Mouse (Mus musculus): Measurements from ENCODE around the gene Lrrc58. TPM values are rescaled to one million over a fixed set of nuclear protein-coding genes. Genes with fewer than 3 reads are reported as not detected.

Lrrc58 gene
- total RNA-seq, 2 experiments from 2014 or later = 52.3 to 61.3 TPM

DNA sequence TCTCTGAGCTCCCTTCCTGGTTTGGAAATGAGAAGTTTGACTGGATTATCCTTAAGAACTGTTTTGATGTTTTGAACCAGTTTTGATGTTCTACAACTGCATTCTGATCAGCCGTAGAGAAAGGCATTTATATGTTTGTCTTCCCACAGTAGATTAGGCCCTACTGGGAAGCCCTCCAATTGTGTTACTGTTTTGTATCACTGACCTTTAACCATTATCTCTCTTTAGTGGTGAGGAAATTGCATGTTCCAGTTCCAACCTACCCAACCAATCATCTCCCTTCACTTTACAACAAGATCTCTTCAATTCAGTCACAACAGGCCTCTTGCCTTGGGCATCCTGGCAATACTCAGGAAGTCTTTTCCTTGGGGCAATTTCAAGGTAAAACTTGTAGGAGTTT is 42.9 kb downstream of the Lrrc58 start:
- Histone ChIP-seq H3K27ac (no peak overlapping the region), H3K4me3 (no peak overlapping the region)
- intact Hi-C loops (cut with DNase I) = no loop called here
- no peak for DNase-seq
- no peak for TF ChIP-seq CTCF (IDR thresholded peaks at IDR 0.05)

- peak; percentile 63 for DNase-seq
- Histone ChIP-seq H3K4me3 (peak within 1 kb of the TSS; percentile 72), H3K27ac (no peak within 1 kb of the TSS)
- intact Hi-C loops (cut with DNase I) = no loop called here
- peak; percentile 58 for TF ChIP-seq CTCF (IDR thresholded peaks at IDR 0.05)
These were observed 48.1 kb downstream of the Lrrc58 start, which contains the start of gene Gpr156 for GRCm38 (mm10) chr16:37916138-37916817. Gpr156 (plus strand) TSS chr16:37916496.

- TF ChIP-seq CTCF (IDR thresholded peaks at IDR 0.05) = no peak
- intact Hi-C loops (cut with DNase I) = no loop called here
- Histone ChIP-seq H3K27ac (no peak overlapping the region), H3K4me3 (peak overlapping the region; percentile 72)
- DNase-seq = no peak
These were observed 48.6 kb downstream of the Lrrc58 start for GRCm38 (mm10) chr16:37916818-37917201.

- Histone ChIP-seq H3K27ac (no peak overlapping the region), H3K4me3 (no peak overlapping the region)
- TF ChIP-seq CTCF (IDR thresholded peaks at IDR 0.05) = no peak; the same call in 1 of the 2 replicates
- no peak for DNase-seq
- intact Hi-C loops (cut with DNase I) = no loop called here
These were observed 50.8 kb downstream of the Lrrc58 start for GRCm38 (mm10) chr16:37919000-37919399.

- Histone ChIP-seq H3K27ac (no peak overlapping the region), H3K4me3 (no peak overlapping the region)
- intact Hi-C loops (cut with DNase I) = no loop called here
- DNase-seq = no peak
- TF ChIP-seq CTCF (IDR thresholded peaks at IDR 0.05) = no peak
These were observed 52.7 kb downstream of the Lrrc58 start for GRCm38 (mm10) chr16:37920842-37921409.

- H3K27ac ChIP-seq = no peak overlapping the region
- no peak for DNase-seq
- TF ChIP-seq CTCF (IDR thresholded peaks at IDR 0.05) = no peak
- H3K4me3 ChIP-seq = no peak overlapping the region
- intact Hi-C loops (cut with DNase I) = no loop called here
These were observed 57.9 kb downstream of the Lrrc58 start for GRCm38 (mm10) chr16:37926087-37926486.

GRCm38 (mm10) chr16:37927117-37927516 is 58.9 kb downstream of the Lrrc58 start:
- H3K27ac ChIP-seq = no peak overlapping the region
- no peak for TF ChIP-seq CTCF (IDR thresholded peaks at IDR 0.05)
- intact Hi-C loops (cut with DNase I) = no loop called here
- no peak for DNase-seq
- no peak overlapping the region for H3K4me3 ChIP-seq

GRCm38 (mm10) chr16:37929006-37929405 is 60.8 kb downstream of the Lrrc58 start:
- intact Hi-C loops (cut with DNase I) = no loop called here
- no peak for TF ChIP-seq CTCF (IDR thresholded peaks at IDR 0.05)
- Histone ChIP-seq H3K4me3 (no peak overlapping the region), H3K27ac (no peak overlapping the region)
- DNase-seq = no peak

GRCm38 (mm10) chr16:37929626-37930025 is 61.4 kb downstream of the Lrrc58 start:
- DNase-seq = no peak
- no peak for TF ChIP-seq CTCF (IDR thresholded peaks at IDR 0.05)

DNA sequence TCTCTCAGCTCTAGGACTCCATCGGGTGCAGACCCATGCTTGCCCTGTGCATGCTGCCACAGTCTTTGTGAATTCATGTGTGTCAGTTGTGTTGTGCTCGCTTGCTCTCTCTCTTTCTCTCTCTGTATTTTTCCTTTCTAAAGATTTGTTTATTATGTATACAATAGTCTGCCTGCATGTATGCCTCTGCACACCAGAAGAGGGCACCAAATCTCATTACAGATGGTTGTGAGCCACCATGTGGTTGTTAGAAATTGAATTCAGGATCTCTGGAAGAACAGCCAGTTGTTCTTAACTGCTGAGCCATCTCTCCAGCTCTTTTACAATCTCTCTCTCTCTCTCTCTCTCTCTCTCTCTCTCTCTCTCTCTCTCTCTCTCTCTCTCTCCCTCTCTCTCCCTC is 66.7 kb downstream of the Lrrc58 start:
- H3K4me3 ChIP-seq = no peak overlapping the region
- 0 out of 2 replicates have a peak, but pooled peaks have one; percentile 11 for TF ChIP-seq CTCF (IDR thresholded peaks at IDR 0.05)
- no peak for DNase-seq
- intact Hi-C loops (cut with DNase I) = no loop called here
- H3K27ac ChIP-seq = no peak overlapping the region

More at GRCm38 (mm10) chr16:37929626-37930025, 61.4 kb downstream of the Lrrc58 start:
- Histone ChIP-seq H3K27ac (no peak overlapping the region), H3K4me3 (no peak overlapping the region)
- intact Hi-C loops (cut with DNase I) = no loop called here

- intact Hi-C loops (cut with DNase I) = no loop called here
- no peak for TF ChIP-seq CTCF (IDR thresholded peaks at IDR 0.05)
- H3K27ac ChIP-seq = no peak overlapping the region
These were observed 69.1 kb downstream of the Lrrc58 start for GRCm38 (mm10) chr16:37937276-37937675.

More at GRCm38 (mm10) chr16:37937276-37937675, 69.1 kb downstream of the Lrrc58 start:
- no peak for DNase-seq
- no peak overlapping the region for H3K4me3 ChIP-seq

Other genes with a start within 250 kb of the Lrrc58 start
- 100 to 1,000 TPM; 191 to 246 TPM for gene Ndufb4, start 213.9 kb upstream of the Lrrc58 start, total RNA-seq (2021)
- gene Fstl1, start 91.5 kb upstream of the Lrrc58 start, total RNA-seq (2021) = 10 to 100 TPM; 30.2 to 54.1 TPM
- gene Gm36028, start 7.2 kb upstream of the Lrrc58 start, total RNA-seq (2021) = not detected
- gene Gpr156, start 48.1 kb downstream of the Lrrc58 start, total RNA-seq (2021) = not detected
- gene Gsk3b, start 220.6 kb downstream of the Lrrc58 start, total RNA-seq (2021) = 10 to 100 TPM; 60.7 to 67.3 TPM